Mouse (Mus musculus): ENCODE measurements around the gene Lrp1.

Gene Lrp1

GRCm38 (mm10) chr10:127592850-127593249 is 28.1 kb downstream of the Lrp1 start:
- DNase-seq (ENCODE audit: low spot score), result no peak

- DNase-seq (ENCODE audit: low spot score), result no peak
Observed at GRCm38 (mm10) chr10:127592423-127592822, 28.5 kb downstream of the Lrp1 start.

GRCm38 (mm10) chr10:127591514-127591913 is 29.4 kb downstream of the Lrp1 start:
- no peak for DNase-seq (ENCODE audit: low spot score)

DNA sequence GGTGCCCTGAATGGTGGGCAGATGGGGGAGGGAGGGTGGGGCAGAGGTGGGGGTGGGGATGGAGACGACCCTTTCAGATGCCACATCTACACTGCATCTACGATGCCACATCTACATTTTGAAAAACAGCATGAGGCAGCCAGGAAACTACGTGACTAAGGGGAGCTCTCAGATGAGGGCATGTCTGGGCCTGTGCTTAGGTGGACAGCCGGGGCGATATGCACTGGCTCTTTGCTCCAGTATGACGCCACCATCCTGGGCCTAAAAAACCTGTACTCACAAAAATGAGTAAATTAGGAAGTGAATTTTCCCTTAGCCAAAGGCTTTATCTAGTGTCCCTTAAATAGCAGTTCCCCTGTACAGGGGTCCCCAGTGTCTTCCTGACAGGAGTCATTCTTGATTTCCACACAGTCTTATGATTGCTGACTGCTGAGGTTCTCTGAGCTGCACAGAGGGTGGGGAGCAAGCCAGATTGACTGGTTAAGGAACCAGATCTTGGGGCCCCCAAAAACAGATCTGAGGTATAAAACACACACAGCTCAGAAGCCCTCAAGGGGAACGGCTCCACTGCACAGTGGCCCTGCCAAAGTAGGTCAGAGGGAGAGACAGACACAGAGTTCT is 30.0 kb downstream of the Lrp1 start:
- no peak for DNase-seq (ENCODE audit: low spot score)

- no peak for DNase-seq (ENCODE audit: low spot score)
Observed at GRCm38 (mm10) chr10:127590256-127590655, 30.7 kb downstream of the Lrp1 start.

DNA sequence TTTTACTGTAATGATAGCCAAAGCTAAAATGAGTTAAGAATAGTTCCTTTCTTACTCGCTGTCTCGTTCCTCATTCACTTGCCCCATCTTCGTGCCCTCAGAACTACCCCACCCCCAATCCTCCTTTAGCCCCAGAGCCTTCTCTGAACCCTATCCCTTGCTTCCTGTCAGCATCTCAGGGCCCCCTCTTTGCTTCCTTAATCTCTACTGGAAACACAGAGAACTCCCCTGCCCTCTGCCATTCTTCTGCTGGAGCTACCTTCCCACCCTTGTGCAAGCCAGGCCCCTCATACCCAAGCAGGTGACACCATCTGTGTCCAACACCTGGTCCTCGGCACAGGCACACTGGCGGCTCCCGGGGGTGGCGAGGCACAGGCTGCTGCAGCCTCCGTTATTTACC is 33.2 kb downstream of the Lrp1 start:
- DNase-seq (ENCODE audit: low spot score), result no peak

- no peak for DNase-seq (ENCODE audit: low spot score)
Observed at GRCm38 (mm10) chr10:127586209-127586608, 34.7 kb downstream of the Lrp1 start.

GRCm38 (mm10) chr10:127585598-127585997 is 35.4 kb downstream of the Lrp1 start:
- DNase-seq (ENCODE audit: low spot score), result no peak

GRCm38 (mm10) chr10:127583649-127584048 is 37.3 kb downstream of the Lrp1 start:
- DNase-seq (ENCODE audit: low spot score), result no peak

- no peak for DNase-seq (ENCODE audit: low spot score)
Observed at GRCm38 (mm10) chr10:127581291-127581690, 39.7 kb downstream of the Lrp1 start.

GRCm38 (mm10) chr10:127577982-127578381 is 43.0 kb downstream of the Lrp1 start:
- no peak for DNase-seq (ENCODE audit: low spot score)

GRCm38 (mm10) chr10:127577156-127577555 is 43.8 kb downstream of the Lrp1 start:
- DNase-seq (ENCODE audit: low spot score), result no peak

GRCm38 (mm10) chr10:127576381-127576961 is 44.5 kb downstream of the Lrp1 start:
- DNase-seq (ENCODE audit: low spot score), result no peak

DNA sequence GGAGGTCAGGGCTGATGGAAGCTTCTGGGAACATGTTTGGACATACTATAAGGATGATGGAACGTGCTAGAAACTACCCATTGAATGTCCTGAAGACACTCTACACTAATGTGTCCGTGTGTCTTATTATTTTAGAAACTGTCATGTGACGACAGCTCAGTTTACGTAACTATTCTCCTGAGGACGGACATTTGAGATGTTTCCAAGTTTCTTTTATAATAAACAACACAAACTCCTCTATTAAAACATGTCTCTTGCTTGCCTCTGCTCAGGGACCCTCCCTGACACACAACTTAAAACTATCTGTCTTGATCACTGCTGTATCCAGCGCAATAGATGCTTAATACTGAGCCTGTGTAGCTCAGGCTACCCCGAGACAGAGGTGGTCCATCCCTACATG is 45.2 kb downstream of the Lrp1 start:
- no peak for DNase-seq (ENCODE audit: low spot score)

DNA sequence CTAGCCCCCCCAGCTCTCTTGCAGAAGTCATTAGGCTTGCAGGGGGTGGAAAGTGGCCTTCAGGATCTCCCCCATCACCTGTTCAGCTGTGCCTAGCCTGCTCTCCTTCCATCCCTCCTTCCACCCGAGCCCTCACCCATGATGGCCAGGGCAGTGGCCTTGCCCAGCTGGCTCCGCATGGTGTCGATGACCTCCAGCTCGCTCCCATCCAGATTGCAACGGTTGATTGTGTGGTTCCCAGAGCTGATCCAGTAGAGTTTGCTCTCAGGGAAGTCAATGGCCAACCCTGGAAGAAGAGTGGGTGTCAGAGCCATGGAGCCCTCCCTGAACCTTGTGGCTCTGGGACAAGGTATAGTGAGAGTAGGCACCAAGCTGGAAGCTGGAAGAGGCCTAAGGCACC is 48.7 kb downstream of the Lrp1 start:
- no peak for DNase-seq (ENCODE audit: low spot score)

DNA sequence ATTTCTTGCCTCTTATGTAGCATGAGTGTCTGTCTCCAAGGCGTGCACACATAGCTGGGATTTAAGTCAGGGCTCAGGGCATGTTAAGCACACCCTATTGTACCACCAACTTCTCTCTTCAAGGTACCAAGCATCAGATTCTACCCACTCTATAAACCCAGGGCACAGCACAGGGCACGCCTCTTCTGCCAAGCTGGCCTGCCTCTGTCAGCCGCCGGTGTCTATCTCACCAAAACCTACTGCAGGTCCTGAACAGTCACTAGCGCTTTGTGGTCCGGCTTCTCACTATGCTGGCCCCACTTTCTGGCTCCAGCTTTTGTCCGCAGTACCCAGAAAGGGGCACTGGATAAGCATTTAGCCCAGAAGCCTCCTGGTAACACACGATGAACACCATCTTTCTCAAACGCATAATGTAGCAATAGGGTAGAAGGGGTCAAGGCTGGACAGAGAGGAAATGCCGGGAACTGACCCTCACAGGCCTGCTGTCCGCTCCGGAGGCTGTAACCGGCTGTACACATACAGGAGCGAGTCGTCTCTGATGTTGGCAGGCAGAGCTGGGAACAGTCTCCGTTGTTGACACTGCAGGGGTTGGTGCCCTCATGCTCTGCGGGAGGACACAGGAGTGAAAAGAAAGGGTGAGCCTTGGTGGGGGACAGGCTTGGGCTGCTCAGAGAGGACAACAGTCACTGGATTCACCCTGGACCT is 49.9 kb downstream of the Lrp1 start:
- DNase-seq (ENCODE audit: low spot score), result peak; percentile 17

DNA sequence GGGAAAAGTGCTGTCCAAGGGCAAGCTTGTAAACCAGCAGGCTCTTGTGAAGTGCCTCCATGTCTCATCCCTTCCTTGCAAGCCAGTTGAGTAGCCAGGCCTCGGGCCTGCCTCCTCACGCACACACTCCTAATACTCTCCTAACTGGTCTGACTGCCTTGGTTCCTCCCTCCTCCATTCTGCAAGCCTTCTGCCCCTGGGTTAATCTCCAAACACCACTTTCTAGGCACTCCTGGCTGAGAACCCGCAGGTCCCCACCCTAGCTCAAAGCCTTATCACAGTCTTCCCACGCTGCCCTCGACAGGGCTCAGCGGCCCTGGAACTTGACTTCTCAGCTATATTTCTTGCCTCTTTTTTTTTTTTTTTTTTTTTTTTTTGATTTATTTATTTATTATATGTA is 50.6 kb downstream of the Lrp1 start:
- DNase-seq (ENCODE audit: low spot score), result peak; percentile 44

DNA sequence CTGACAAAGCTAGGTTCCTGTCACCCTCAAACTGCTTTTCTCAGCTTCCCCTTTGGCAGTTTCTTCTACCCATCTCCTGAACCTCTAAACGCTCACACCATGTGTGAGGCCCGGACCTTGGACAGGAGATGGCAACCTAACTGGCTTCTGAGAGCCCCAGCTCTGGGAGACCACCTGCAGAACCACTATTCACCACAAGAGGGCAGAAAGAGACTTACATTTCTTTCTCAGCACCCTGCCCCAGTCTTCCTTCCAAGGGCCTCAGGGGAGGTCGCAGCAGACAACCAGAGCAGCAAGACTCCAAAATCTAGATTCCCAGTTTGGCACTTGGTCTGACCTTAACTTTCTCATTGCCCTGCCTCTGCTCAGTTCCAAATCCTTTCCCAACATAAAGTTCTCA is 51.5 kb downstream of the Lrp1 start:
- peak; percentile 64 for DNase-seq (ENCODE audit: low spot score)

- DNase-seq (ENCODE audit: low spot score), result no peak
Observed at GRCm38 (mm10) chr10:127566553-127567326, 54.2 kb downstream of the Lrp1 start.

GRCm38 (mm10) chr10:127564301-127564700 is 56.6 kb downstream of the Lrp1 start:
- DNase-seq (ENCODE audit: low spot score), result no peak

- DNase-seq (ENCODE audit: low spot score), result no peak
Observed at GRCm38 (mm10) chr10:127563840-127564239, 57.1 kb downstream of the Lrp1 start.

DNA sequence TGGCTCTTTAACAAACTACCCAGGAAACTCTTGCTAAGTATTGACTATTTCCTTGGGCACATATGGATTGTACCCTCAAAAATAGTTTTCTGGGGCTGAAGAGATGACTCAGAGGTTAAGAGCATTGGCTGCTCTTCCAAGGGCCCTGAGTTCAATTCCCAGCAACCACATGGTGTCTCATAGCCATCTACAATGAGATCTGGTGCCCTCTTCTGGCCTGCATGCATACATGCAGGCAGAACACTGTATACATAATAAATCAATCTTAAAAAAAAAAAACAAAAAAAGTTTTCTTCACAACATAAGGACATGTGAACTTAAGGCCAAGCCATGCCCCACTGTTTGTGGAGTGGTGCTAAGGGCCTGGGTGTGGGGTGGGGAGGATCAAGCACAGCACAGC is 59.8 kb downstream of the Lrp1 start:
- no peak for DNase-seq (ENCODE audit: low spot score)

DNA sequence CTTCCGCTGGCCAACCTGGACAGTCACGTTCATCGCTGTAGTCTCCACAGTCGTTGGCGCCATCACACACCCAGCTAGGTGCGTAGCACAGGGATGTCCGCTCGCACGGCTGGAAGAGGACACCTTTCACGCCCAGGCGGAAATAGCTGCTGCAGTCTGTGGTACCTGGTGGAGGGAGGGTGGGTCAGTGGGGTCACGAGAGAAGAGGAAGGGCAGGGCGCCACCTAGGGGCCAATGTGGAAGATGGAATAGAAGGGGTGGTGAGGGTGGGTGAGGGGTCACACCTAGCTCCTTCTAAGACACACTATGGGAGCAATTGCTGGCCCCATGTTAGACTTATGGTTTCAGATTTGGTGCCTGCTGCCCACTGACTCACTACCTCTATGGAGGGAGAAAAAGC is 63.6 kb downstream of the Lrp1 start:
- no peak for DNase-seq (ENCODE audit: low spot score)

All from spleen, adult 12 weeks (tissue).